18 mouse cellular contexts compared by ENCODE assay signal in genomic region chr14:10660247-10660646, GRCm38 (mm10).
"Had no signal": no experiment of that assay in that cellular context is flagged by ENCODE, and none has a peak within 500 bp of the region (broad histone marks: within the 10 kb centered on the region; RNA-seq: fewer than 3 reads in every experiment).

No protein-coding gene starts in this region.

- H3K4me1 ChIP-seq: midbrain, embryonic 12.5 days; neural tube, embryonic 13.5 days; neural tube, embryonic 15.5 days had no signal

- H3K36me3 ChIP-seq: midbrain, embryonic 12.5 days; neural tube, embryonic 13.5 days; neural tube, embryonic 15.5 days had no signal

- H3K27me3 ChIP-seq: midbrain, embryonic 12.5 days; neural tube, embryonic 13.5 days; neural tube, embryonic 15.5 days had no signal

- H3K4me2 ChIP-seq: lung, embryonic 14.5 days; midbrain, embryonic 12.5 days; neural tube, embryonic 13.5 days; neural tube, embryonic 15.5 days had no signal

- DNase-seq: lung, adult 18-20 months; lung, embryonic 14.5 days; lung, postnatal 10 days; lung, postnatal 4 days; midbrain, embryonic 14.5 days; retina, postnatal 1 day; right cerebral cortex, adult 18-20 months; right cerebral cortex, postnatal 25 days; right cerebral cortex, postnatal 4 days; spleen, adult 18-20 months; thymus, adult 18-20 months; thymus, postnatal 14 days; thymus, postnatal 36 days had no signal

- H3K9me3 ChIP-seq: midbrain, embryonic 12.5 days; neural tube, embryonic 13.5 days; neural tube, embryonic 15.5 days had no signal

- H3K27ac ChIP-seq: midbrain, embryonic 12.5 days; neural tube, embryonic 13.5 days; neural tube, embryonic 15.5 days had no signal

- ATAC-seq: midbrain, embryonic 16.5 days had no signal

- H3K9ac ChIP-seq: lung, embryonic 14.5 days; midbrain, embryonic 12.5 days; neural tube, embryonic 13.5 days; neural tube, embryonic 15.5 days had no signal

- H3K4me3 ChIP-seq: midbrain, embryonic 12.5 days; myocyte; neural tube, embryonic 13.5 days; neural tube, embryonic 15.5 days had no signal
